Mouse (Mus musculus) myocyte (in vitro differentiated cells): ENCODE data around the gene 9930021J03Rik. TPM values are rescaled to one million over a fixed set of nuclear protein-coding genes. Genes with fewer than 3 reads are reported as not detected.

Experiments used
- H3K27me3 ChIP-seq: one replicate; pipeline ENCODE4 v1.6.1; 2011; ENCODE audit not compliant: control insufficient read depth, insufficient read depth, insufficient read length
- H3K36me3 ChIP-seq: one replicate; pipeline ENCODE4 v1.6.1; 2011; ENCODE audit not compliant: control insufficient read depth, insufficient read depth
- H3K4me2 ChIP-seq: one replicate; pipeline ENCODE4 v1.6.1; 2011; ENCODE audit warnings: low read depth, control low read depth
- H3K4me3 ChIP-seq: one replicate; pipeline ENCODE4 v1.5.1; 2011; ENCODE audit warnings: mild to moderate bottlenecking, control low read depth, moderate library complexity
- H3K79me2 ChIP-seq: one replicate; pipeline ENCODE4 v1.6.1; 2011; ENCODE audit not compliant: control insufficient read depth, insufficient read depth
- H3ac ChIP-seq: one replicate; pipeline ENCODE4 v1.6.1; 2011; ENCODE audit not compliant: control insufficient read depth, insufficient read length
- CEBPB ChIP-seq: IDR thresholded peaks from 2 replicates; pipeline ENCODE4 v1.6.1; 2011; ENCODE audit warnings: mild to moderate bottlenecking, moderate library complexity; ENCODE audit not compliant: poor library complexity, insufficient read depth, severe bottlenecking
- E2F4 ChIP-seq: IDR thresholded peaks from one replicate; pipeline ENCODE4 v1.6.1; 2011; ENCODE audit warnings: mild to moderate bottlenecking, control low read depth, moderate library complexity; ENCODE audit not compliant: insufficient read depth
- MAX ChIP-seq: IDR thresholded peaks from one replicate; pipeline ENCODE4 v1.6.1; 2011; ENCODE audit warnings: low read depth, mild to moderate bottlenecking, control low read depth
- MYOD1 ChIP-seq, 3 experiments: IDR thresholded peaks; one replicate each; pipeline ENCODE4 v1.6.1; 2011; ENCODE audit warnings: control low read depth in 2 of 3, low read depth in 2 of 3, mild to moderate bottlenecking in 2 of 3, moderate library complexity in 1 of 3; ENCODE audit not compliant: insufficient read length in 2 of 3, control insufficient read depth in 1 of 3
- MYOG ChIP-seq, 3 experiments: IDR thresholded peaks; one replicate each; pipeline ENCODE4 v1.6.1; 2011; ENCODE audit warnings: control low read depth in 2 of 3, low read depth in 2 of 3, mild to moderate bottlenecking in 2 of 3; ENCODE audit not compliant: insufficient read length in 2 of 3, control insufficient read depth in 1 of 3, insufficient read depth in 1 of 3
- POLR2A ChIP-seq: IDR thresholded peaks from one replicate; pipeline ENCODE4 v1.6.1; 2011; ENCODE audit warnings: low read depth, mild to moderate bottlenecking, control low read depth, moderate library complexity; ENCODE audit not compliant: insufficient read length
- POLR2AphosphoS2 ChIP-seq: IDR thresholded peaks from one replicate; pipeline ENCODE4 v1.6.1; 2011; ENCODE audit warnings: low read depth, control low read depth; ENCODE audit not compliant: insufficient read length
- REST ChIP-seq: IDR thresholded peaks from one replicate; pipeline ENCODE4 v1.6.1; 2011; ENCODE audit warnings: mild to moderate bottlenecking, control low read depth, moderate library complexity; ENCODE audit not compliant: insufficient read depth, insufficient read length
- SRF ChIP-seq: IDR thresholded peaks from one replicate; pipeline ENCODE4 v1.6.1; 2011; ENCODE audit warnings: low read depth; ENCODE audit not compliant: control insufficient read depth, insufficient read length
- TCF12 ChIP-seq: IDR thresholded peaks from one replicate; pipeline ENCODE4 v1.6.1; 2011; ENCODE audit warnings: mild to moderate bottlenecking, control low read depth; ENCODE audit not compliant: poor library complexity, insufficient read depth, severe bottlenecking
- TCF3 ChIP-seq: IDR thresholded peaks from one replicate; pipeline ENCODE4 v1.6.1; 2011; ENCODE audit warnings: low read depth, control low read depth; ENCODE audit not compliant: insufficient read length
- USF1 ChIP-seq: IDR thresholded peaks from one replicate; pipeline ENCODE4 v1.6.1; 2011; ENCODE audit warnings: low read depth, mild to moderate bottlenecking, control low read depth, moderate library complexity
- polyA plus RNA-seq: library from polyadenylated mRNA; unstranded; fragments of >200 nt; fragmentation: generic; extraction: Trizol; gene quantifications from one replicate; pipeline ENCODE4 v1.2.1, GENCODE M21; 2012; ENCODE audit warnings: missing spikeins

The 9930021J03Rik gene
- polyA plus RNA-seq, 1 experiment: 3.1 TPM

GRCm38 (mm10) chr19:29782914-29783313 is 22.9 kb downstream of the 9930021J03Rik start:
- no peak for TF ChIP-seq POLR2AphosphoS2
- no peak for TF ChIP-seq TCF12
- no peak for TF ChIP-seq CEBPB
- no peak for TF ChIP-seq E2F4
- TF ChIP-seq POLR2A: no peak
- no peak for TF ChIP-seq MYOG (IDR thresholded peaks at IDR 0.05; ENCODE audit: control insufficient read depth in 1 of 3, insufficient read depth in 1 of 3, insufficient read length in 2 of 3, low read depth in 2 of 3)
- TF ChIP-seq TCF3: no peak
- TF ChIP-seq SRF: no peak
- TF ChIP-seq MYOD1 (IDR thresholded peaks at IDR 0.05; ENCODE audit: control insufficient read depth in 1 of 3, insufficient read length in 2 of 3, low read depth in 2 of 3): no peak
- Histone ChIP-seq H3ac (no peak overlapping the region), H3K79me2 (no peaks in the 10 kb centered on the region), H3K4me2 (no peak overlapping the region), H3K27me3 (no peaks in the 10 kb centered on the region), H3K4me3 (no peak overlapping the region), H3K36me3 (no peaks in the 10 kb centered on the region)

- H3K27me3 ChIP-seq: no peaks in the 10 kb centered on the region
- TF ChIP-seq REST: no peak
- TF ChIP-seq SRF: no peak
- TF ChIP-seq MYOG (IDR thresholded peaks at IDR 0.05; ENCODE audit: control insufficient read depth in 1 of 3, insufficient read depth in 1 of 3, insufficient read length in 2 of 3, low read depth in 2 of 3): no peak
- TF ChIP-seq POLR2AphosphoS2: no peak
- TF ChIP-seq CEBPB: no peak
- no peak for TF ChIP-seq POLR2A
- no peak for TF ChIP-seq USF1
- no peak for TF ChIP-seq E2F4
- no peak for TF ChIP-seq MAX
- TF ChIP-seq TCF12: no peak
- TF ChIP-seq MYOD1 (IDR thresholded peaks at IDR 0.05; ENCODE audit: control insufficient read depth in 1 of 3, insufficient read length in 2 of 3, low read depth in 2 of 3): no peak
- no peak for TF ChIP-seq TCF3
- H3K36me3 ChIP-seq: no peaks in the 10 kb centered on the region
- H3K79me2 ChIP-seq: peaks cover 7% of the 10 kb centered on the region
- H3ac ChIP-seq: no peak overlapping the region
- H3K4me2 ChIP-seq: no peak overlapping the region
- H3K4me3 ChIP-seq: no peak overlapping the region
Measured at GRCm38 (mm10) chr19:29753939-29754338, 51.9 kb downstream of the 9930021J03Rik start.

- Histone ChIP-seq H3ac (no peak overlapping the region), H3K4me3 (no peak overlapping the region), H3K4me2 (no peak overlapping the region), H3K27me3 (no peaks in the 10 kb centered on the region), H3K36me3 (no peaks in the 10 kb centered on the region), H3K79me2 (peaks cover 6% of the 10 kb centered on the region)
- TF ChIP-seq POLR2A: no peak
- TF ChIP-seq MAX: no peak
- no peak for TF ChIP-seq POLR2AphosphoS2
- TF ChIP-seq REST: no peak
- TF ChIP-seq MYOD1 (IDR thresholded peaks at IDR 0.05; ENCODE audit: control insufficient read depth in 1 of 3, insufficient read length in 2 of 3, low read depth in 2 of 3): no peak
- TF ChIP-seq CEBPB: no peak
- no peak for TF ChIP-seq TCF12
- no peak for TF ChIP-seq E2F4
- TF ChIP-seq USF1: no peak
- no peak for TF ChIP-seq SRF
Measured at GRCm38 (mm10) chr19:29750994-29751393, 54.8 kb downstream of the 9930021J03Rik start.

GRCm38 (mm10) chr19:29743531-29743930 is 62.3 kb downstream of the 9930021J03Rik start:
- Histone ChIP-seq H3K36me3 (no peaks in the 10 kb centered on the region), H3ac (no peak overlapping the region), H3K4me2 (no peak overlapping the region), H3K4me3 (no peak overlapping the region), H3K27me3 (no peaks in the 10 kb centered on the region), H3K79me2 (no peaks in the 10 kb centered on the region)
- TF ChIP-seq USF1: no peak
- TF ChIP-seq REST: no peak
- TF ChIP-seq E2F4: no peak
- TF ChIP-seq TCF12: no peak
- no peak for TF ChIP-seq SRF
- no peak for TF ChIP-seq TCF3
- TF ChIP-seq MYOG (IDR thresholded peaks at IDR 0.05; ENCODE audit: control insufficient read depth in 1 of 3, insufficient read depth in 1 of 3, insufficient read length in 2 of 3, low read depth in 2 of 3): no peak
- TF ChIP-seq MAX: no peak
- TF ChIP-seq MYOD1 (IDR thresholded peaks at IDR 0.05; ENCODE audit: control insufficient read depth in 1 of 3, insufficient read length in 2 of 3, low read depth in 2 of 3): no peak
- no peak for TF ChIP-seq CEBPB

GRCm38 (mm10) chr19:29740661-29741060 is 65.1 kb downstream of the 9930021J03Rik start:
- Histone ChIP-seq H3K79me2 (no peaks in the 10 kb centered on the region), H3K27me3 (no peaks in the 10 kb centered on the region), H3ac (no peak overlapping the region), H3K4me3 (no peak overlapping the region), H3K4me2 (no peak overlapping the region), H3K36me3 (no peaks in the 10 kb centered on the region)
- TF ChIP-seq SRF (no peak), POLR2AphosphoS2 (no peak), MYOG (IDR thresholded peaks at IDR 0.05; ENCODE audit: control insufficient read depth in 1 of 3, insufficient read depth in 1 of 3, insufficient read length in 2 of 3, low read depth in 2 of 3) (no peak), USF1 (no peak)
